Mouse (Mus musculus): Measurements from ENCODE around the gene Prr5. TPM values are rescaled to one million over a fixed set of nuclear protein-coding genes. Genes with fewer than 3 reads are reported as not detected.
A peak's percentile ranks its signal among the peaks of the same experiment; 100 is the strongest.

The Prr5 gene
- total RNA-seq (2021) (1 to 10 TPM; 7.0 to 9.4 TPM), polyA plus RNA-seq (2012; rRNA removed) (15.7 and 26.7 TPM in 2 replicates)
- long read RNA-seq, transcript Prr5-201 (8 exons, 1,830 nt), result major isoform, 17 of 19 reads
- long read RNA-seq, partial matches to known transcripts, result 0 of 19 reads
- long read RNA-seq, other reads (novel, unspliced or antisense), result 2 of 19 reads

- DNase-seq, result no peak
These were observed at the start of gene Prr5 for GRCm38 (mm10) chr15:84668938-84669747. Gene Prr5 (plus strand): TSS chr15:84669620.

- DNase-seq, result no peak
These were observed 49.4 kb upstream of the Prr5 start for GRCm38 (mm10) chr15:84620028-84620427.

DNA sequence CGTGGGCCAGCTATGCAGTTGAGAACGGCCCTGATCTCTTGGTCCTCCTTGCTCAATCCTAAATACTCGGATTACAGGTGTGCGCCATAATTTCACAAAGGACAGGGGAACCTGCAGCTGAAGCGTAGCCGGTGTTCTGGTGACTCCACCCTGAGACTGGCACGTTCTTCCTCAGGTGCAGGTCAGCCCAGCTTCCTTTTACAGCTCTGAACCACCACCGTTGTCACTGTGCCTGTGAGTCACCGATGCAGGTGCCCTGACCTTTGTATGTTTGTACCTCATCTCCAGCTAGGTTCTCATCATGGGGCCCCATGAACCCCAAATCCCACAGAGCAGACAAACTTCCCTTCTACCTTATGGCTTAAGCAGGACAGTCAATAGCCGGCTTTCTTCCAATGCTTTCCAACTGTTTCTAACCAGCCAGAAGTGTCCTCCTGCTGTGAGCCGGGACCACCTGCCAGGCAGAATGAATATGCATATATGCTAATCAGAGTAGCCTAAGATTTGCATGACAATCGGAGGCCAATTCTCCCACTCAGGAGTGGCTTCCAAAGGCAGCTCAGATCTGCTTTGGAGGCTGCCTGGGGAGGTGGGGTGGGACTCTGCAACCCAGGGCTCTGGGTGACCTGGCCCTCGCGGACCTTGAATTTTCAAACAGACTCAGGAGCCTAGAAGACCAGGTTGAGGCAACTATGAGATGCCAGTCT lies 47.5 kb upstream of the Prr5 start:
- no peak for DNase-seq

GRCm38 (mm10) chr15:84624870-84625269 lies 44.5 kb upstream of the Prr5 start:
- peak; percentile 66 for DNase-seq

- no peak for DNase-seq
These were observed 43.6 kb upstream of the Prr5 start for GRCm38 (mm10) chr15:84625712-84626414.

GRCm38 (mm10) chr15:84627308-84627707 lies 42.1 kb upstream of the Prr5 start:
- no peak for DNase-seq

- DNase-seq, result peak; percentile 56
These were observed 39.7 kb upstream of the Prr5 start for GRCm38 (mm10) chr15:84629680-84630079.

- DNase-seq, result peak; percentile 70
These were observed 37.9 kb upstream of the Prr5 start for GRCm38 (mm10) chr15:84631560-84631959.

GRCm38 (mm10) chr15:84634361-84634760 lies 35.1 kb upstream of the Prr5 start:
- DNase-seq, result peak; percentile 54

GRCm38 (mm10) chr15:84638405-84638804 lies 31.0 kb upstream of the Prr5 start:
- DNase-seq, result no peak

GRCm38 (mm10) chr15:84639072-84639450 lies 30.4 kb upstream of the Prr5 start:
- DNase-seq, result no peak

DNA sequence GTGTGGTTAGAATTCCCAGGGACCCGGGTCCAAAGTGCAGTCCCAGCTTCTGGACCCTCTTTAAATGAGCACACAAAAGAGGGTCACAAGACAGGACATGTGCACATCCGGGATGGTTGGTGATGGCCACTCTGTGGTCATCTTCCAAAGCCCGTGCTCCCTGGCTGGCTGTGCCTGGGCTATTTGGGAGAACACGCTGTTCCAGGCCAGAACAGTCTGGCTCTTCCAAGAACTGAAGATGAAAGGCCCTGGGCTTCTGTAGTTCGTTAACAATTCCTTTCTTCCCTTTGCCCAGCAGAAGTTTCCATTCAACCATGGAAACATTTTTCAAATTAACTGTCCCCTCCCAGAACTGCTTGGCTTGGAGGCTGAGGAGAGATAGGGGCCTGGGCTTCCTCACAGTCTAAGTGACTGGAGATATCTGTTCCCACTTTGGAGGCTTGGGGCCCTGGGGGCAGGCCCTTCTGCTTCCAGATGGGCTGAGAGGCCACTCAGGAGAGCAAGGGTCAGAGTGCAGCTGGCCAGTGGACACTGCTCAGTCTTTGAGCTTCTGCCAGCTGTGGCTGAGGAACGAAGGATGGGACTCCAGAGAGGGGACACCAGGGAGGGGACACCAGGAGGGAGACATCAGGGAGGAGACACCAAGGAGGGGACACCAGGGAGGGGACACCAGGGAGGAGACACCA lies 29.8 kb upstream of the Prr5 start:
- peak; percentile 42 for DNase-seq

- no peak for DNase-seq
These were observed 28.7 kb upstream of the Prr5 start for GRCm38 (mm10) chr15:84640722-84641121.

GRCm38 (mm10) chr15:84641127-84641526 lies 28.3 kb upstream of the Prr5 start:
- no peak for DNase-seq

GRCm38 (mm10) chr15:84641948-84642347 lies 27.5 kb upstream of the Prr5 start:
- DNase-seq, result no peak

GRCm38 (mm10) chr15:84643178-84643577 lies 26.2 kb upstream of the Prr5 start:
- no peak for DNase-seq

DNA sequence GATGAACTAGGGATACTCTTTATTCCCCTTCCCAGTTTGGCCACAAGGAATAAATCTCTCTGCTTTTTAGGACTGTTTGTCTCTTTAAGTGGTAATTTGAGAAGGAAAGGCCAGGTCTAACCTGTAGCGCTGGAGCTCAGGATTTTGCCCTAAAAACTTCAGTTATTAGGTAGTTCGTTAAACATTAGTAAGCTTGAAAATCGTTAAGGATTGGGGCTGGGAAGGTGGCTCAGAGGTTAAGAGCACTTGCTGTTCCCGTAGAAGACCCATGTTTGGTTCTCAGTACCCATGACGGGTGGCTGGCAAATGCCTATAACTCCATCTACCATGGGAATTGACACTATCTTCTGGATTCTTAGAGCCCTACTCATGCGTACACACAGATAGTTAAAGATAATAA lies 17.9 kb upstream of the Prr5 start:
- no peak for DNase-seq

GRCm38 (mm10) chr15:84653151-84653550 lies 16.3 kb upstream of the Prr5 start:
- no peak for DNase-seq

GRCm38 (mm10) chr15:84653979-84654966 lies 15.1 kb upstream of the Prr5 start:
- DNase-seq, result peak; percentile 65

DNA sequence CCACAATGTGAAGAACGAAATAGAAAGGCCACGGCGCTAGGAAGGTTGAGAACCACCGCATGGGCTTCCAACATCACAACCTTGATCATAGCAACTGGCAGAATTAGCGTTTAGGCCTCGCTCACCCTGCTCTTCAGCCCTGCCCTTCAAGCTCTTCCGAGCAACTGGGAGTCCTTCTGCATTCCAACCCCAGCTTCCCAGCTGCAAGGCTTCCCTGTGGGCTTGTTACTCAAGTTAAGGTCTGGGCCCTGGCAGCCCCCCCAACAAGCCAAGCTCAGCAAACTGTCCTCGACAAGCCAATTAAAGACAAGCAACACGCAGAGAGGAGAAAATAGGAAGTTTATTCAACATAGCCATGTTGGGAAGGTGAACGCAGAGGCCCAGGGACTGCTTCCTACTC lies 14.4 kb upstream of the Prr5 start:
- DNase-seq, result no peak

DNA sequence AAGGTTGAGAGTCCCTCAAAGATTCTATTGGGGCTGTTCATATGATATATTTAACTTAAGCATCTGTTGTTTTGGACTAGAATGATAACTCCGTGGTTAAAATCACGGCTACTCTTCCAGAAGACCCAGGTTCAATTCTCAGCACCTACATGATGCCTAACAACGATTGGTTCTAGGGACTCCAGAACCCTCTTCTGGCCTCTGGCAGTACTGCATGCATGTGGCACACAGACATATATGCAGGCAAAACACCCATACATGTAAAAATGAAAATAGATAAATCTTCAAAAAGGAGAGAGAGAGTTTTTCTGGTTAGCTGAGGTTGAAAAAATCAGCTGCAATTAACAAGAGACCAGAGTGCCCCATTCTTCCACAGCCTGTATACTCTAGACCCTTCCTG lies 12.7 kb upstream of the Prr5 start:
- no peak for DNase-seq

All from adrenal gland, adult 2 months (tissue).